Mouse (Mus musculus): Measurements from ENCODE around the gene Mecom. TPM values are rescaled to one million over a fixed set of nuclear protein-coding genes. Genes with fewer than 3 reads are reported as not detected.

The Mecom gene
- total RNA-seq, 1 experiment, result 2.3 TPM

DNA sequence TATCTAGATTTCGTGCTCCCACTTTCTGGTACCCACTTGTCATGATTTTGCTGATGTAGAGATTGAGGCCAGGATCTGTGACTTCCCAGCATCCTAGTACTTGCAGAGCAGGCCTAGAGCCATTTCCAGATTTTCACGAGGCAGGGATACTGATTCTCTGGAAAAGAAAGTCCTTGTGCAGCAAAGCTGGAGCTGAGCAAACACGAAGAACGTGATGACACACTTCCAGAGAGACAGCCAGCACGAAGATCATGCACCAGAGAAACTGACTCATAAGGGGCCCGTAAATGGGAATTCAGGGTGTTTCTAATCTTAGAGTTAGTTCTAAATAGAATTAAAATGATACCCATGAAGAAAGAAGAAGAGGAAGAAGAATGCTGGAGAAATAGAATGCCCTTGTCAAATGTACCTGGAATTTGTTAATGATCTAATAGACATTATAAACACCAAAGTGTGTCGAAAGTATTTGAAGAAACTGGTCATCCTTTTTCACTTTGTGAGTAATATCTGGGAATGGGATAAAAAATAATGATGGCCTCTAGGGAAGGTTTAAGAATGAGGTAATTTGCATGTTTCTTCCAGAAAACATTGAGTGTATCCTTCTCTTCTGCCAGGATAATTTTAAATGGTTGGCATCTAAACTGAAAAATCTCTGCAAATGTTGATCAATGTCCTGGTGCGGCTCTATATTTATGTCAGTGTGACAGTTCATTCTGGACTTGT is 426.9 kb downstream of the Mecom start:
- TF ChIP-seq HCFC1 (IDR thresholded peaks at IDR 0.05; ENCODE audit: borderline replicate concordance, insufficient read depth, low read length) (no peak), MAFK (IDR thresholded peaks at IDR 0.05; ENCODE audit: insufficient read depth, low read depth, low read length) (no peak), CHD2 (IDR thresholded peaks at IDR 0.05; ENCODE audit: low read depth, low read length) (no peak), ZC3H11A (IDR thresholded peaks at IDR 0.05; ENCODE audit: borderline replicate concordance, low read depth, low read length) (no peak), ZNF384 (IDR thresholded peaks at IDR 0.05; ENCODE audit: low read depth, low read length) (no peak)
- in situ Hi-C loops (cut with MboI; ENCODE audit: low sequenced_read_pairs in 2 of 2, unreplicated experiment in 2 of 2), result no loop called here

DNA sequence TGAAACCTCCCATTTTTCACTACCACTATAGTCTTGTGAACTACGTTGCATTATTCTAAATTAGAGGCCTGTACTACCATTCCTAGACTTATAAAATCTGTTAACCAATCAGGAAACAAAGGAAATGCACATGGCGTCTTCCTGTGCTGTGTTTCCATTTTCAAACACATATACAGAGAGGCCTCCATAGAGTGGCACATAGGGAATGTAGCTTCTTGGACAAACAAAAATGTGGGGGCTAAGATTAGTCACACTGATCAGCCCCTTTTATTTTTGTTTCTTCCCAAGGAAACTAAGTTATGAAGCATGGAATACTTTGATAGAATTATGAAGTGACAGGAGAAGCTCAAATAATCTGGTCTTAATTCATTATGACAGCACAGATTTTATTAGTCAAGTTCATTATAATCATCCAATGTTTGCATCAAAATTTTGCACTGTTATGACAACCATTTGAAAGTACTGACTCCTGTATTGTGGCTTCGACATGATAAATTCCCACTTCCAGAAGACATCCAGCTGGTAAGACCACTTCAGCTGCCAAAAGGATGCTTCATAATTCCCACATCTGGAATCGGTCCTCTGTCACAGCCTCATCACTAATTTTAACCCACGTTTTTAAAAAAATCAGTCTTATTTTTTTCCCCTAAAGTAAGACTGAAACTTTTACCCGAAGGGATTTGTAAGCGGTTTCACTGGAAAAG is 429.1 kb downstream of the Mecom start:
- Histone ChIP-seq H3K9me3 (ENCODE audit: control insufficient read depth, insufficient read depth, low read depth, low read length) (no peaks in the 10 kb centered on the region), H3K36me3 (ENCODE audit: control insufficient read depth, insufficient read depth, low read length, poor library complexity, severe bottlenecking) (no peaks in the 10 kb centered on the region), H3K27ac (ENCODE audit: insufficient read depth, low read depth, low read length, poor library complexity, severe bottlenecking) (no peak overlapping the region), H3K4me3 (ENCODE audit: insufficient read depth in 1 of 2, low read depth in 1 of 2, low read length in 2 of 2, poor library complexity in 1 of 2, severe bottlenecking in 1 of 2) (no peak overlapping the region), H3K9ac (ENCODE audit: insufficient read depth, low read depth, low read length, poor library complexity, severe bottlenecking) (no peak overlapping the region), H3K4me1 (ENCODE audit: control insufficient read depth in 2 of 2, insufficient read depth in 2 of 2, low read length in 2 of 2, poor library complexity in 1 of 2) (no peaks in the 10 kb centered on the region)
- TF ChIP-seq ZC3H11A (IDR thresholded peaks at IDR 0.05; ENCODE audit: borderline replicate concordance, low read depth, low read length) (no peak), ZNF384 (IDR thresholded peaks at IDR 0.05; ENCODE audit: low read depth, low read length) (no peak), HCFC1 (IDR thresholded peaks at IDR 0.05; ENCODE audit: borderline replicate concordance, insufficient read depth, low read length) (no peak), MAFK (IDR thresholded peaks at IDR 0.05; ENCODE audit: insufficient read depth, low read depth, low read length) (no peak), CHD2 (IDR thresholded peaks at IDR 0.05; ENCODE audit: low read depth, low read length) (no peak)
- in situ Hi-C loops (cut with MboI; ENCODE audit: low sequenced_read_pairs in 2 of 2, unreplicated experiment in 2 of 2), result no loop called here
- DNase-seq (ENCODE audit: low read depth, low spot score), result no peak

More for the DNA sequence above, 426.9 kb downstream of the Mecom start:
- Histone ChIP-seq H3K9ac (ENCODE audit: insufficient read depth, low read depth, low read length, poor library complexity, severe bottlenecking) (no peak overlapping the region), H3K9me3 (ENCODE audit: control insufficient read depth, insufficient read depth, low read depth, low read length) (no peaks in the 10 kb centered on the region), H3K36me3 (ENCODE audit: control insufficient read depth, insufficient read depth, low read length, poor library complexity, severe bottlenecking) (no peaks in the 10 kb centered on the region), H3K4me3 (ENCODE audit: insufficient read depth in 1 of 2, low read depth in 1 of 2, low read length in 2 of 2, poor library complexity in 1 of 2, severe bottlenecking in 1 of 2) (no peak overlapping the region), H3K27ac (ENCODE audit: insufficient read depth, low read depth, low read length, poor library complexity, severe bottlenecking) (no peak overlapping the region), H3K4me1 (ENCODE audit: control insufficient read depth in 2 of 2, insufficient read depth in 2 of 2, low read length in 2 of 2, poor library complexity in 1 of 2) (no peaks in the 10 kb centered on the region)
- DNase-seq (ENCODE audit: low read depth, low spot score), result no peak

DNA sequence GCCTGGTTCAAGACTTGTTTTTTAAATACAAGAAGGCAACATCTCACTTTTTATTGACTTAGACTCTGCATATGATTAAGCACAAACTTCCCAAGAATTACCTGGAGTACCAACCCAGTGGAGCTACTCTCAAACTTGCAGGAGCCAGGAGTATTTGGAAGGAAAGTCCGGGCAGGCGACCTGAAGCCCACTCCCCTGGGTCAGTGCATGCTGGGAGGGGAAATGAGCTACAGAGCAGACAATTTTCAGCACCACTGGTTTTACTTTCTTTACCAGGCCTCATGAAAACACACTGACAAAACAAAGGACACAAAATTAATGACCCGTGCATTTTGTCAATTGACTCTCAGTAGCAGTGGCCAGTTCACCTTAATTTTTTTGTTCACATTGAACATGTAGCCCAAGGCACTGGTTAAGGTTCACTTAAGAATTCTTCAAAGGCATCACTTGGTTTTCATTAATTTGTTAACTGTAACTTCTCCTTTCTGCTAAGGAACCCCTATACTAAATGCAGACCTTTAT is 434.5 kb downstream of the Mecom start:
- Histone ChIP-seq H3K27ac (ENCODE audit: insufficient read depth, low read depth, low read length, poor library complexity, severe bottlenecking) (no peak overlapping the region), H3K9ac (ENCODE audit: insufficient read depth, low read depth, low read length, poor library complexity, severe bottlenecking) (no peak overlapping the region), H3K4me1 (ENCODE audit: control insufficient read depth in 2 of 2, insufficient read depth in 2 of 2, low read length in 2 of 2, poor library complexity in 1 of 2) (no peaks in the 10 kb centered on the region)

GRCm38 (mm10) chr3:30107945-30108670 is 439.7 kb downstream of the Mecom start:
- Histone ChIP-seq H3K9ac (ENCODE audit: insufficient read depth, low read depth, low read length, poor library complexity, severe bottlenecking) (no peak overlapping the region), H3K9me3 (ENCODE audit: control insufficient read depth, insufficient read depth, low read depth, low read length) (no peaks in the 10 kb centered on the region), H3K4me3 (ENCODE audit: insufficient read depth in 1 of 2, low read depth in 1 of 2, low read length in 2 of 2, poor library complexity in 1 of 2, severe bottlenecking in 1 of 2) (no peak overlapping the region), H3K4me1 (ENCODE audit: control insufficient read depth in 2 of 2, insufficient read depth in 2 of 2, low read length in 2 of 2, poor library complexity in 1 of 2) (no peaks in the 10 kb centered on the region), H3K36me3 (ENCODE audit: control insufficient read depth, insufficient read depth, low read length, poor library complexity, severe bottlenecking) (no peaks in the 10 kb centered on the region), H3K27ac (ENCODE audit: insufficient read depth, low read depth, low read length, poor library complexity, severe bottlenecking) (no peak overlapping the region)
- no peak for DNase-seq (ENCODE audit: low read depth, low spot score)
- no peak for TF ChIP-seq ZC3H11A (IDR thresholded peaks at IDR 0.05; ENCODE audit: borderline replicate concordance, low read depth, low read length)
- TF ChIP-seq CHD2 (IDR thresholded peaks at IDR 0.05; ENCODE audit: low read depth, low read length), result no peak
- no peak for TF ChIP-seq MAFK (IDR thresholded peaks at IDR 0.05; ENCODE audit: insufficient read depth, low read depth, low read length)
- no peak for TF ChIP-seq HCFC1 (IDR thresholded peaks at IDR 0.05; ENCODE audit: borderline replicate concordance, insufficient read depth, low read length)
- TF ChIP-seq ZNF384 (IDR thresholded peaks at IDR 0.05; ENCODE audit: low read depth, low read length), result no peak
- in situ Hi-C loops (cut with MboI; ENCODE audit: low sequenced_read_pairs in 2 of 2, unreplicated experiment in 2 of 2), result no loop called here

More for the DNA sequence above, 434.5 kb downstream of the Mecom start:
- no peaks in the 10 kb centered on the region for H3K36me3 ChIP-seq (ENCODE audit: control insufficient read depth, insufficient read depth, low read length, poor library complexity, severe bottlenecking)
- no peak for DNase-seq (ENCODE audit: low read depth, low spot score)
- no peak overlapping the region for H3K4me3 ChIP-seq (ENCODE audit: insufficient read depth in 1 of 2, low read depth in 1 of 2, low read length in 2 of 2, poor library complexity in 1 of 2, severe bottlenecking in 1 of 2)
- in situ Hi-C loops (cut with MboI; ENCODE audit: low sequenced_read_pairs in 2 of 2, unreplicated experiment in 2 of 2), result no loop called here
- no peak for TF ChIP-seq MAFK (IDR thresholded peaks at IDR 0.05; ENCODE audit: insufficient read depth, low read depth, low read length)
- no peaks in the 10 kb centered on the region for H3K9me3 ChIP-seq (ENCODE audit: control insufficient read depth, insufficient read depth, low read depth, low read length)
